Mouse (Mus musculus) cerebellum, adult 2 months (tissue): ENCODE results near the gene Tspan3. TPM values are rescaled to one million over a fixed set of nuclear protein-coding genes. Genes with fewer than 3 reads are reported as not detected.

Source experiments
- DNase-seq, 2 experiments: peaks; one replicate each; pipeline ENCODE4 v3.0.0; 2021
- H3K27ac ChIP-seq: fragments of 200-500 bp; 2 replicates; pipeline ENCODE4 v1.5.1; 2012; ENCODE audit warnings: low read length, control low read depth, inconsistent platforms; ENCODE audit not compliant: insufficient read depth
- H3K27me3 ChIP-seq: fragments of 200-500 bp; 2 replicates; pipeline ENCODE4 v1.6.1; 2012; ENCODE audit warnings: inconsistent platforms, mild to moderate bottlenecking, low read length, moderate library complexity; ENCODE audit not compliant: control insufficient read depth, insufficient read depth
- H3K4me1 ChIP-seq: fragments of 200-500 bp; 2 replicates; pipeline ENCODE4 v1.6.1; 2011; ENCODE audit warnings: low read length; ENCODE audit not compliant: control insufficient read depth, insufficient read depth
- H3K4me3 ChIP-seq: fragments of 200-500 bp; replicated peaks from 2 replicates; pipeline ENCODE3; 2011; ENCODE audit warnings: mild to moderate bottlenecking, low read depth, low read length, control low read depth; ENCODE audit not compliant: insufficient read depth
- CTCF ChIP-seq: fragments of 200-500 bp; IDR thresholded peaks from 2 replicates; pipeline ENCODE4 v1.5.1; 2011; ENCODE audit warnings: low read depth, mild to moderate bottlenecking, control low read depth, low read length, moderate library complexity, borderline replicate concordance; ENCODE audit not compliant: insufficient read depth
- POLR2A ChIP-seq: fragments of 200-500 bp; IDR thresholded peaks from 2 replicates; pipeline ENCODE4 v1.6.1; 2011; ENCODE audit warnings: low read length, control low read depth, borderline replicate concordance; ENCODE audit not compliant: insufficient read depth
- WGBS: fragments of 180-500 bp; shearing (Covaris S2); methylation state at CpG from one replicate; pipeline ENCODE4 v1.1.7; 2018; 5-methylcytosine and 5-hydroxymethylcytosine counted together
- polyA plus RNA-seq: library from polyadenylated mRNA; depleted of rRNA; stranded (reverse); fragments of >200 nt; gene quantifications from 2 replicates; pipeline ENCODE4 v1.2.3, GENCODE M21; 2012

Tspan3 gene
- polyA plus RNA-seq, 1 experiment, result 542 TPM

- DNase-seq, result no peak
- H3K4me1 ChIP-seq, result peaks cover 8% of the 10 kb centered on the region
- 40% methylated on average over 4 of the region's 4 CpGs for WGBS
- no peaks in the 10 kb centered on the region for H3K27me3 ChIP-seq
- TF ChIP-seq POLR2A (no peak), CTCF (no peak)
- no peak overlapping the region for H3K4me3 ChIP-seq
- H3K27ac ChIP-seq, result no peak overlapping the region
Measured at GRCm38 (mm10) chr9:56152482-56153007, 12.7 kb downstream of the Tspan3 start.

GRCm38 (mm10) chr9:56151745-56152481, 13.4 kb downstream of the Tspan3 start:
- Histone ChIP-seq H3K4me1 (peaks cover 8% of the 10 kb centered on the region), H3K4me3 (no peak overlapping the region), H3K27ac (peak overlapping the region; percentile 64; the same call in 1 of the 2 replicates), H3K27me3 (no peaks in the 10 kb centered on the region)
- peak in 1 of 2 experiments; percentile 57 for DNase-seq
- TF ChIP-seq POLR2A (no peak), CTCF (no peak)
- WGBS, result 19% methylated on average over 7 of the region's 7 CpGs

GRCm38 (mm10) chr9:56146326-56146923, 18.9 kb downstream of the Tspan3 start:
- Histone ChIP-seq H3K27me3 (no peaks in the 10 kb centered on the region), H3K4me1 (no peaks in the 10 kb centered on the region; the same call in none of the 2 replicates), H3K4me3 (no peak overlapping the region), H3K27ac (no peak overlapping the region)
- 95% methylated on average over 16 of the region's 16 CpGs for WGBS
- TF ChIP-seq POLR2A, result no peak
- TF ChIP-seq CTCF, result no peak
- DNase-seq, result no peak

GRCm38 (mm10) chr9:56144366-56145003, 20.8 kb downstream of the Tspan3 start:
- no peak for TF ChIP-seq POLR2A
- TF ChIP-seq CTCF, result no peak
- no peak overlapping the region for H3K4me3 ChIP-seq
- no peaks in the 10 kb centered on the region; the same call in 1 of the 2 replicates for H3K4me1 ChIP-seq
- no peak overlapping the region for H3K27ac ChIP-seq
- H3K27me3 ChIP-seq, result no peaks in the 10 kb centered on the region
- no peak for DNase-seq
- 94% methylated on average over 7 of the region's 7 CpGs for WGBS

DNA sequence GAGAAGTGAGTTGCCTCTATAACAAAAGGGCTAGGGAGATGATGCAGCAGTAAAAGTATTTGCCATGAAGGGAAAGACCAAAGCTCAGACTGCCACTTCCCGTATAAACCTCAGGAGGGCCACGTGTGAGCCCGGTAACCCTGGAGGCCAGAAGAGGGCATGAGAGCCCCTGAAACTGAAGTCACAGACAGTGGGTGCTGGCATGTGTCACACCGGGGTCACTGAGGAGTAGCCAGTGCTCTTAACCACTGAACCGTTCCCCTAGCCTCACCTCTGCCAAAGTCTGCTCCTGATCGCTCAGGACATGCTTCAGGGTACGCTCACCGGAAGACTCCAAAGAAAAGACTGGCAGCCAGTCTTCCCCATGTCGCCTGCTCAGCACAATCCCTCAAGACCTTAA, 23.5 kb downstream of the Tspan3 start:
- H3K4me3 ChIP-seq, result no peak overlapping the region
- 78% methylated on average over 9 of the region's 9 CpGs for WGBS
- no peaks in the 10 kb centered on the region for H3K4me1 ChIP-seq
- H3K27ac ChIP-seq, result no peak overlapping the region
- no peak for TF ChIP-seq CTCF
- no peak for TF ChIP-seq POLR2A
- DNase-seq, result no peak
- H3K27me3 ChIP-seq, result no peaks in the 10 kb centered on the region

- no peak overlapping the region for H3K27ac ChIP-seq
- H3K27me3 ChIP-seq, result no peaks in the 10 kb centered on the region
- no peak overlapping the region for H3K4me3 ChIP-seq
- WGBS, result 89% methylated on average over 4 of the region's 4 CpGs
- DNase-seq, result no peak
- H3K4me1 ChIP-seq, result no peaks in the 10 kb centered on the region
- no peak for TF ChIP-seq POLR2A
- TF ChIP-seq CTCF, result no peak
Measured at GRCm38 (mm10) chr9:56135590-56136197, 29.6 kb downstream of the Tspan3 start.

DNA sequence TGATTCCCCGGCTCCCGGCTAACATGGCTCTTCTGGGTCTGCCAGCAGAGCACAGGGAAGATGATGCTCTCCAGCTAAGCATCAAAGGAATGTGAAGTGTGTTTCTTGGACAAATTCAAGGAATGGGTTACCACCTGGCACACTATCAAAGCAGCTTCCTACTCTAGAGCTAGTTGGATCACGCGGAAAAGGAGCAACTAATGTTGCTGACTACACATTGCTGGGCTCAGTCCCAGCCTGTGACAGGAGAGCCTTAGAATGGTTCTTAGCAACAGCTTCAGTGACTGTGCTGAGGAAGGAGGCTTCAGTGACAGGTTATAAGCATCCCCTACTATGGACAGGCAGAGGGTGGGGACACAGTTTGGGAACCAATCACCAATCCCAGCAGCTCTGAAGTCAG, 30.7 kb downstream of the Tspan3 start:
- Histone ChIP-seq H3K4me1 (no peaks in the 10 kb centered on the region; the same call in 1 of the 2 replicates), H3K27ac (no peak overlapping the region), H3K4me3 (no peak overlapping the region), H3K27me3 (no peaks in the 10 kb centered on the region)
- no peak for TF ChIP-seq CTCF
- TF ChIP-seq POLR2A, result no peak
- 79% methylated on average over 4 of the region's 4 CpGs for WGBS
- DNase-seq, result no peak
